Mouse (Mus musculus) brain, embryonic 14.5 days (tissue): ENCODE measurements around the gene Olfr1307. TPM values are rescaled to one million over a fixed set of nuclear protein-coding genes. Genes with fewer than 3 reads are reported as not detected.

Experiments used
- DNase-seq: peaks from one replicate; pipeline ENCODE4 v3.0.0-alpha.2; 2011; ENCODE audit warnings: low read depth
- CTCF ChIP-seq: fragments of 200-500 bp; IDR thresholded peaks from 2 replicates; pipeline ENCODE4 v1.5.1; 2012; ENCODE audit warnings: inconsistent platforms, mild to moderate bottlenecking, moderate library complexity, borderline replicate concordance; ENCODE audit not compliant: insufficient read depth, insufficient read length; ENCODE audit errors: extremely low read depth
- POLR2A ChIP-seq: fragments of 200-500 bp; IDR thresholded peaks from 2 replicates; pipeline ENCODE4 v1.6.1; 2012; ENCODE audit warnings: mild to moderate bottlenecking, inconsistent platforms, borderline replicate concordance; ENCODE audit not compliant: poor library complexity, insufficient read depth, insufficient read length, severe bottlenecking; ENCODE audit errors: extremely low read depth
- polyA plus RNA-seq: library from polyadenylated mRNA; depleted of rRNA; stranded (reverse); fragments of >200 nt; gene quantifications from 2 replicates; pipeline ENCODE4 v1.2.3, GENCODE M21; 2012; rRNA removed

The Olfr1307 gene
- not detected in 2 replicates for polyA plus RNA-seq

DNA sequence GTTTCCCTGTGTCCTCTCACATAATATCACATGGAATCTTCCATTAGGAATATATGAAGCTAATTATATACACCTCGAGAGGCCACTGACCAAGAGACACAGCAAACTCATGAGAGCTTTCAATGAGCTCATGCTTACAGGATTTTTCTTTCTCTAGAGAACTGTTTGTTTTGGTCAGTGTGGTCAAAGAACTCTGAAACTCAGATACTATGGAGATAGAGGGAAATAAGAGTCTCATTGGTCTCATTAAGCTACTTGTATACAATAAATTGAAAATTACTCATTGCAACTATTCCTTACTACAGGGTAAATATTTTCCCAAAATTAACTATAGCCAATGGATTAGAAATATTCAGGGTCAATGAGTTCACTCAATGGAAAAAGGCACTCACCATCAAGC lies at the start of gene Olfr1307:
Olfr1307 (minus strand) TSS at position 101 of the 400 bp plus-strand sequence.
- DNase-seq, result no peak
- TF ChIP-seq CTCF (no peak), POLR2A (no peak)

- no peak for DNase-seq
- TF ChIP-seq POLR2A (no peak), CTCF (no peak)
These were observed 40.9 kb upstream of the Olfr1307 start, which contains the start of gene Olfr1309 for GRCm38 (mm10) chr2:111990181-111990580. Olfr1309 (minus strand) TSS chr2:111990281.

DNA sequence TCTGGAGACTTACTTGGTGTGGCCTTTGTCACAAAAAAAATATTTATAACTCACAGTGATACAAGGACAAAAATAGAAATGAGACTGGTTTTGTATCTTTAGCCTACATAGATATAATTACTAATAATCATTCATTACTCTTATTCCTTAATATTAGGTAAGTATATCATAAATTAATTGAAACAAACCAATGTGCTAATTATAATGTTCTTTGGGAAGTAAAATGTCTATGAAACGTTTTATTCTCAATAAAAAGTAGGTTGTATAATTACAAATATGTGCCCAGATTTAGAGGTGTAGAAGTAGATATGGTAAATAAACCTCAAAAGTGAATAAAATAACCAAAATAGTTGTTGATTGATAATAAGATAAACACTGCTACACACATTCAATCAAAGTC lies 15.6 kb upstream of the Olfr1307 start, which contains the start of gene Olfr1308:
Olfr1308 (minus strand) TSS at position 101 of the 400 bp plus-strand sequence.
- DNase-seq, result no peak
- no peak for TF ChIP-seq CTCF
- TF ChIP-seq POLR2A, result no peak

- TF ChIP-seq CTCF (no peak), POLR2A (no peak)
- no peak for DNase-seq
These were observed 33.1 kb downstream of the Olfr1307 start, which contains the start of gene Olfr1306 for GRCm38 (mm10) chr2:111916171-111916570. Olfr1306 (minus strand) TSS chr2:111916271.

Other genes with a start within 250 kb of the Olfr1307 start
- not detected in 2 replicates for gene Olfr1301, start 198.4 kb downstream of the Olfr1307 start, polyA plus RNA-seq
- gene Olfr1302, start 172.0 kb downstream of the Olfr1307 start, polyA plus RNA-seq, result not detected in 2 replicates
- gene Olfr1303, start 129.1 kb downstream of the Olfr1307 start, polyA plus RNA-seq, result not detected in 2 replicates
- not detected in 2 replicates for gene Olfr1305, start 72.3 kb downstream of the Olfr1307 start, polyA plus RNA-seq
- gene Olfr1306, start 33.2 kb downstream of the Olfr1307 start, polyA plus RNA-seq, result not detected in 2 replicates
- gene Olfr1308, start 15.5 kb upstream of the Olfr1307 start, polyA plus RNA-seq, result not detected in 2 replicates
- not detected in 2 replicates for gene Olfr1309, start 40.8 kb upstream of the Olfr1307 start, polyA plus RNA-seq
- gene Olfr1310, start 63.3 kb upstream of the Olfr1307 start, polyA plus RNA-seq, result not detected in 2 replicates
- not detected in 2 replicates for gene Olfr1311, start 75.0 kb upstream of the Olfr1307 start, polyA plus RNA-seq
- gene Olfr1312, start 100.8 kb upstream of the Olfr1307 start, polyA plus RNA-seq, result 0.03 TPM in 1 of 2 replicates, not detected in the other
- not detected in 2 replicates for gene Olfr1313, start 128.4 kb upstream of the Olfr1307 start, polyA plus RNA-seq
- gene Olfr1314, start 147.3 kb upstream of the Olfr1307 start, polyA plus RNA-seq, result not detected in 2 replicates
- not detected in 2 replicates for gene Olfr1315-ps1, start 166.0 kb upstream of the Olfr1307 start, polyA plus RNA-seq
- 0.01 and 0.05 TPM in 2 replicates for gene Olfr1316, start 185.5 kb upstream of the Olfr1307 start, polyA plus RNA-seq
- gene Olfr1317, start 190.9 kb upstream of the Olfr1307 start, polyA plus RNA-seq, result not detected in 2 replicates
- not detected in 2 replicates for gene Olfr1318, start 204.8 kb upstream of the Olfr1307 start, polyA plus RNA-seq